Mouse (Mus musculus) hindbrain, embryonic 11.5 days (tissue): ENCODE results near the gene Clstn2. TPM values are rescaled to one million over a fixed set of nuclear protein-coding genes. Genes with fewer than 3 reads are reported as not detected.

Source experiments
- ATAC-seq: fragments of 200-750 bp; cut with Nextera tagmentation; 2 replicates; pipeline ENCODE4 v1.8.0; 2017; ENCODE audit warnings: mild to moderate bottlenecking, moderate TSS enrichment, moderate library complexity; ENCODE audit not compliant: low FRiP score
- DNase-seq: peaks from one replicate; pipeline ENCODE4 v3.0.0-alpha.2; 2015; ENCODE audit warnings: low spot score
- H3K27ac ChIP-seq: fragments of 300-500 bp; sonication (generic); 2 replicates; pipeline ENCODE4 v1.5.1; 2014; ENCODE audit warnings: mild to moderate bottlenecking, low read depth, low read length
- H3K27me3 ChIP-seq: fragments of 300-500 bp; sonication (generic); 2 replicates; pipeline ENCODE4 v1.6.1; 2014; ENCODE audit warnings: mild to moderate bottlenecking, low read length, moderate library complexity, mixed read lengths; ENCODE audit not compliant: control insufficient read depth, insufficient read depth
- H3K36me3 ChIP-seq: fragments of 300-500 bp; sonication (generic); 2 replicates; pipeline ENCODE4 v1.6.1; 2014; ENCODE audit warnings: mild to moderate bottlenecking, low read length, moderate library complexity, mixed read lengths; ENCODE audit not compliant: control insufficient read depth, insufficient read depth
- H3K4me1 ChIP-seq: fragments of 300-500 bp; sonication (generic); replicated peaks from 2 replicates; pipeline ENCODE4 v1.6.1; 2014; ENCODE audit warnings: low read length, mixed read lengths; ENCODE audit not compliant: control insufficient read depth, insufficient read depth
- H3K4me2 ChIP-seq: fragments of 300-500 bp; sonication (generic); replicated peaks from 2 replicates; pipeline ENCODE4 v1.6.1; 2014; ENCODE audit warnings: mild to moderate bottlenecking, low read depth, low read length
- H3K4me3 ChIP-seq: fragments of 300-500 bp; sonication (generic); 2 replicates; pipeline ENCODE4 v1.5.1; 2014; ENCODE audit warnings: low read depth, low read length
- H3K9ac ChIP-seq: fragments of 300-500 bp; sonication (generic); 2 replicates; pipeline ENCODE4 v1.6.1; 2014; ENCODE audit warnings: low read depth, low read length
- H3K9me3 ChIP-seq: fragments of 300-500 bp; sonication (generic); 2 replicates; pipeline ENCODE4 v1.6.1; 2016; ENCODE audit warnings: low read length; ENCODE audit not compliant: control insufficient read depth
- WGBS: fragments of 180-500 bp; shearing (Covaris S2); extraction: QIAGEN DNeasy Blood & Tissue Kit; methylation state at CpG from one replicate; pipeline ENCODE4 v1.1.7; 2014; 5-methylcytosine and 5-hydroxymethylcytosine counted together
- polyA plus RNA-seq: library from polyadenylated mRNA; unstranded; fragments of >200 nt; fragmentation: Nextera tagmentation; extraction: Ambion mirVana; gene quantifications from 2 replicates; pipeline ENCODE4 v1.2.1, GENCODE M21; 2014

The Clstn2 gene
- polyA plus RNA-seq, 1 experiment from 2014 or later, result 2.0 TPM

DNA sequence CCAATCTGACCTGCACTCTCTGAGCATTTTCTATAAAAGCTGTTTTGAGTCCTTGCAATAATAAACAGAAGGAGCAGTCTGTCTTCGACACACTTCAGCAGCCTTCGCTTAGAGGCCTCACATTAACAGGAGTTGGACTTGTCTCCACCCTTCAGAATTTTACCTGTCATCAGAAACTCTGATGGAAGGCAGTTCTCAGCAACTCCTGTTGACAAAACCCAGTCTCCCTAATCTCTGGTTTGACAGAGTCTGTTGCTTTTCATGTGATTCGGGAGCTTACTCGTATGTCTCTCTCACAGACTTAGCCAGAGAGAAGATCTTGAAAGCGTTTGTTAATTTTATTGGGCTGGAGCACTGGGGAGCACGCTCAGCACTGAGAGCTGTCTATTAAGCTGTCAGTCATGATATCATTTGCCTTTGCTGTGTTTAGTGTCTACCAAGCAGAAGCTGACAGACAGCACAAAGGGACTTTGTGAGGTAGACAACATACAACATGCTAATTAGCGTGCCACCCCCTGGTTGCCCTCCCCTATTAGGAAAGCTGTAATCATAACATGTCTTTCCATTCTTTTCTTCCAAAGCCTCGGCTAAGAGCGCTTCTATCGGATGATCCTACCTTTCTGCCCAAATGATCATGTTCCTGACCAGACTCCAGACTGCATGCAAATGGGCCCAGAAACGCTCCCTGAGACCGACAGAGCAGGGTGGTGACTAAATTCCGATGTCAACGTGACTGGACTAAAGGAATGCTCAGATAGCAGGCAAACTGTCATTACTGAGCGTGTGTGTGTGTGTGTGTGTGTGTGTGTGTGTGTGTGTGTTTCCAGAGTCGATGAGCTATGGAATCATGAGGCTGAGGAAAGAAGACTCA is 206.7 kb downstream of the Clstn2 start:
- no peak overlapping the region for H3K27ac ChIP-seq
- ATAC-seq (0 out of 2 replicates have a peak, but pooled peaks have one; percentile 35), DNase-seq (peak; percentile 13)
- H3K4me3 ChIP-seq, result no peak overlapping the region
- no peak overlapping the region for H3K9ac ChIP-seq
- H3K9me3 ChIP-seq, result no peaks in the 10 kb centered on the region
- H3K4me1 ChIP-seq, result no peaks in the 10 kb centered on the region
- H3K36me3 ChIP-seq, result no peaks in the 10 kb centered on the region
- WGBS, result 78% methylated on average over 16 of the region's 16 CpGs
- H3K4me2 ChIP-seq, result no peak overlapping the region
- H3K27me3 ChIP-seq, result no peaks in the 10 kb centered on the region

DNA sequence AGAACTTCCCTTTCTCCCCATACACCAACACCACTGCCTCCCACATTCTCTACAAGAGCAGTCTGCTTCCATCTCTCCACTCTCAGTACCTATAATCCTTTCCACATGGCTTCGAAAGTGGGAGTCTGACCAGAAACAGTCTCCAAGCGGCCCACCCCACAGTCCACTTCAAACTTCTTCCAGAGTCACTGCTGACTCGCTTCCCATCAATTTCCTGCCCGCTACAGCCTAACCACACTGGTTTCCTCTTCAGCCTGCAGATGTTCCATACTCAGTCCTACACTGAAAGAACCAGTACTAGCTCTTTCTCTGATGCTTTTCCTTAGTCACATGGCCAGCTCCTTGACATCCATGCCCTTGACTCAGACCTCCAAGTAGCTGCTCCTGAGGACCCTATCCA is 215.9 kb downstream of the Clstn2 start:
- ATAC-seq (no peak), DNase-seq (no peak)
- no peak overlapping the region for H3K4me3 ChIP-seq
- H3K4me1 ChIP-seq, result no peaks in the 10 kb centered on the region
- H3K9me3 ChIP-seq, result no peaks in the 10 kb centered on the region
- H3K27ac ChIP-seq, result no peak overlapping the region
- H3K9ac ChIP-seq, result no peak overlapping the region
- H3K27me3 ChIP-seq, result no peaks in the 10 kb centered on the region
- 84% methylated on average over 4 of the region's 4 CpGs for WGBS
- no peak overlapping the region for H3K4me2 ChIP-seq
- H3K36me3 ChIP-seq, result no peaks in the 10 kb centered on the region

DNA sequence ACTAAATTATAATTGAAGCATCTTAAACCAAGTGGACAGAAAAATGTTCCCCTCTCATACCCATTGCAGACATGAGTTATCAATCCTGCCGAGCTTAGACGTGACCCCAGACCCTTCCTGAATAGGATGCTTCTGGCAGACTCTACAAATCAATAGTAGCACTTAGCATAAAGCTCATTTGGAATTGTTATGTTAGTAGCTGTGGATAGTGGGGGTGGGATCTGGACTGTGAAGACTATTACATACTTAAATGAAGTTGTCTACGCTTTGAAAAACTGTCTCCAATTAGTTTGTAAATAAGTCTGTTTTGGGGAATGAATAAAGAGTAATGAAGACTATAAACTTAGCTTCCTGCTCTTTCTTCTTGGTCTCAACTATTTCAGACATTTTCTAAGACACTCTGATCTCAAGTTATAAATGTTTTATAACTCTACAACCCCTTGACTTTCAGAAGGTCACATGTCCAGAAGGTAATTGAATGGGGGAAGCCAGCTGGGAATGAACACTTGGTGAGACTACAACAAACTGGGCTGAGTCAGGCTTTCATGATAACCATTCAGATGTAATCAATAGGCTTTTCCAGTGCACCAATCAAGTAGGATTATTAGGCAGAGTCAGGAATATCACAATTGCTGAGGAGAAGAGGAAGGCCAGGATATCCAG is 216.7 kb downstream of the Clstn2 start:
- Histone ChIP-seq H3K4me3 (no peak overlapping the region), H3K27ac (no peak overlapping the region), H3K27me3 (no peaks in the 10 kb centered on the region), H3K4me1 (no peaks in the 10 kb centered on the region), H3K4me2 (no peak overlapping the region), H3K36me3 (no peaks in the 10 kb centered on the region), H3K9me3 (no peaks in the 10 kb centered on the region), H3K9ac (no peak overlapping the region)
- no peak for DNase-seq
- no peak for ATAC-seq
- WGBS, result 66% methylated on average over 3 of the region's 3 CpGs

DNA sequence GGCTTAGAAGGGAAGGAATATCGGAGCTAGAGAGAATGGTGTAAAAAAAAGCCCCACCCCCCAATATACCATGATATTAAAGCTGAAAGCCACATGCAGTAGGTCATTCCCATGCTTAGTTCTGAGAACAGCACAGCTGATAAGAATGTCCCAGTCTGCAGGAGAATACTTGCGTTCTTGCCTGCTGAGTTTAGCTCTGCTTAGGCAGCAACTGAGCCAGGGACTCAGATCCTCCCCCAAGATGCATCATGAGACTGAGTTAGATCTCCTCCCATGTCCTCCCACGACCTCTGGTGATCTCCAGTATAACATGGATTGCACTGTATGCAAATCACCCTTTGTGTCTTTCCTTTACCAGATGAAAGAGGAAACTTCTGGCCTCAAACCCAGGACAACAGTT is 219.8 kb downstream of the Clstn2 start:
- H3K9ac ChIP-seq, result no peak overlapping the region
- no peak overlapping the region for H3K27ac ChIP-seq
- WGBS, result 59% methylated on average over 3 of the region's 3 CpGs
- no peaks in the 10 kb centered on the region for H3K9me3 ChIP-seq
- H3K4me3 ChIP-seq, result no peak overlapping the region
- ATAC-seq (no peak), DNase-seq (no peak)
- no peaks in the 10 kb centered on the region for H3K4me1 ChIP-seq
- H3K27me3 ChIP-seq, result no peaks in the 10 kb centered on the region
- H3K36me3 ChIP-seq, result no peaks in the 10 kb centered on the region
- H3K4me2 ChIP-seq, result no peak overlapping the region

DNA sequence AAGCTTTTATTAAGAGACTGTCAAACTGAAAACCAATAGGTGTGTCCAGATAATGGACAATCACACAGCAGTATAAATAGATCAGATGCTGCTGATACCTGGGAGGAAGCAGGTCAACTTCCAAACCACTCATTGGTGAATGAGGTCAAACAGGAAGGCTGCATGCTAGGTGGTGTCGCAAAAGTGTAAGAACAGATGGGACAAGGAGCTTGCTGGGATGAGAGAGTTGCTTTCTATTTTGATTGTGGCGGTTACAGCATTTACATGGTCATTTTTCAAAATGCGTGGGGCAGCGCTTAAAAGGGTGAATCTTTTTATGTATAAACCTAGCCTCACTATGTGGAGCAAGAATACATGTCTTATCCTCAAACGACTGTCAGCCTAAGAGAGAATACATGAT is 225.9 kb downstream of the Clstn2 start:
- no peaks in the 10 kb centered on the region for H3K27me3 ChIP-seq
- no peaks in the 10 kb centered on the region for H3K9me3 ChIP-seq
- ATAC-seq (no peak), DNase-seq (no peak)
- no peak overlapping the region for H3K27ac ChIP-seq
- H3K4me1 ChIP-seq, result no peaks in the 10 kb centered on the region
- H3K9ac ChIP-seq, result no peak overlapping the region
- no peak overlapping the region for H3K4me3 ChIP-seq
- 87% methylated on average over 5 of the region's 5 CpGs for WGBS
- no peaks in the 10 kb centered on the region for H3K36me3 ChIP-seq
- H3K4me2 ChIP-seq, result no peak overlapping the region

DNA sequence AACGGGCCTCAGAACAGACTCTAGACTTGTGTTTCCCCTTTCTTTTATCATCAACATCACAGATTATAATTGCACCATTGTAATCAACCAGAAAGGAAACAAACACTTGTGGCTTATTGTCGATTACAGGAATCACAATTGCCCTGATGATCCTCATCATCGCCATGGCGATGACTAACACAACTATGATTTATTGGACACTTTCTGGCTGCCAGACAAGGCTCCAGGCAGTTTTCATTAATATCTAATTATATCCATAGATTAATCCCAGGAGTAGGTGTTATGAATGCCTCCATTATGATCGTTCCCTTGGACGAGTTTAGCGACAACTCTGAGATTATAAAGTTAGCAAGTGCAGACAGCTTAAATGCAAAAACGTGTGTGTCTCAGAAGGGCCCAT is 239.3 kb downstream of the Clstn2 start:
- no peaks in the 10 kb centered on the region for H3K36me3 ChIP-seq
- no peak overlapping the region for H3K4me2 ChIP-seq
- H3K27ac ChIP-seq, result no peak overlapping the region
- H3K4me1 ChIP-seq, result no peaks in the 10 kb centered on the region
- DNase-seq (no peak), ATAC-seq (no peak)
- H3K9ac ChIP-seq, result no peak overlapping the region
- no peaks in the 10 kb centered on the region for H3K9me3 ChIP-seq
- no peak overlapping the region for H3K4me3 ChIP-seq
- WGBS, result 74% methylated on average over 8 of the region's 8 CpGs
- no peaks in the 10 kb centered on the region for H3K27me3 ChIP-seq

DNA sequence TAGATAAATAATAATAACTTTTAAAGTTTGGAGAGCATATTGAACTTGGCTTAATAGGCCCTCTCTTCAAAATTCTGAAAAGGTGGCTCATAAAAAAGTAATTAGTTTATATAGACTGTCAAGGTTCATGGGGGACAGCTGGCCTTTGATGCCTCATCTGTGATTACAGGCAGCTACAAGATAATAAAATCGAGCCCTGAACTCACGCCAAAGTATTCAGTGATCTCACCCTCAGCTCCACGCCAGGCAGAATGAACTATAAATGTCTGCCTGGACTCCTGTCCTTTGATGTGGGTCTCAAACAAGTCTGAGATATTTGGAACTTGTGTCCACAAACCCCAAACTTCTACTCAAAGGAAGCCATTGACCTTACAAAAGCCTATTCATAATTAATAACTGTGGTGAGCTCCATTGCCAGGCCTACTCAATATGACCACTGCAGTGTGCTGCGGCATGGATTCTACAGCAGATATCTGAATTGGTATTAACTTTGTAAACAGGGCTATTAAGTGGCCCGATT is 244.8 kb downstream of the Clstn2 start:
- H3K4me3 ChIP-seq, result no peak overlapping the region
- H3K9me3 ChIP-seq, result no peaks in the 10 kb centered on the region
- ATAC-seq (no peak), DNase-seq (no peak)
- 90% methylated on average over 5 of the region's 5 CpGs for WGBS
- no peak overlapping the region for H3K9ac ChIP-seq
- H3K36me3 ChIP-seq, result no peaks in the 10 kb centered on the region
- no peak overlapping the region for H3K4me2 ChIP-seq
- H3K4me1 ChIP-seq, result no peaks in the 10 kb centered on the region
- no peak overlapping the region for H3K27ac ChIP-seq
- no peaks in the 10 kb centered on the region for H3K27me3 ChIP-seq

DNA sequence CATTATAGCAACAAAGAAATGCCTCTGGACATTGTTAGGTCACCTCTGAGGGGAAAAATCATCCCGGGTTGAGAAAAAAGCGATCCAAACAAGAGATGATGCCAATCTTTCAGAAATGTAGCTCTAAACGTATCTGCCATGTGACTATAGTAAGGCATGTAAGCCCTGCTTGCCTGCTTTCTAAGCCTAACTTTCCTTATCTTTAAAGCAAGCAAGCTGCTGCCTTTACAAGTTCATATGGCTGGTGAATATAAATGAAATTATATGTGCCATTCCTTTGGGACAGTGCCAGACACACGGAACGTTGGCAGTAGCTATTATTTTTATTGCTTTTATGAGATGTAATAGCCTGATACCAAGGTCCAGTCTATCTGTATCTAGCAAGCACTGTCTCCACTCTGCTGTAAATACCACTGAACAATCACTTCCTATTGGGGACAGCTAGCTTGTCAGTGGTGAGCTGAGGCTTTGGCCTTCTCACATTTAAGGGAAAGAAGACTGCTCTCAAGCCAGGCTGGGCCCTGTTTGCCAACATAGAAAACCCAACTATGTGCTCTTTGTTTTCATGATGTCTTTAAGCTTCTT is 252.9 kb downstream of the Clstn2 start:
- 84% methylated on average over 5 of the region's 5 CpGs for WGBS
- ATAC-seq, result no peak
- Histone ChIP-seq H3K27ac (no peak overlapping the region), H3K4me2 (no peak overlapping the region), H3K36me3 (no peaks in the 10 kb centered on the region), H3K27me3 (no peaks in the 10 kb centered on the region), H3K4me3 (no peak overlapping the region), H3K9ac (no peak overlapping the region), H3K9me3 (no peaks in the 10 kb centered on the region), H3K4me1 (no peaks in the 10 kb centered on the region)
- DNase-seq, result no peak
